ENCODE assay signal across 8 mouse cellular contexts in the genomic region with DNA sequence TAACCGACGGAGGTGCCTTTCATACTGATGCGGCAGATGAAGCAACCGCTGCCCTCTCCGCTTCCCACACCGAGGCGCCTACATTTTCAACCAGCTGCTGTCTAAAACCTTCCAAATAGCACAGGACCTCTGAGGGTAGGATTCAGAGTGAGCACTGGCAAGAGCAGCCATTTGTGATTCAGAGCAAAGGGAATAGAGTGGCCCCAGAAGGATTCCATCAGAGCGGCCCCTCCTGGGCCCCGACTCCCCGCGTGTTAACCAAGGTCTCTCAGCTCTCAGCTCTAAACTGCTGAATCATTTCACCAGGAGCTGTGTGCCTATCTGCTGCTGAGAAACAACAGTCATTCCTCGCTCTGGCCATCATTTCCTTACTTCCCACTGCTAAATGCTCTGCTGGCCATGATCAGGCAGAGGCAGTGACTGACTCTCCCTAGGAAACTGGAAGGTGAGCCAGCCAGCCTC.
DNase-seq lines count a peak whose midpoint lies in the region; ATAC-seq and TF ChIP-seq lines count a peak whose summit lies in the region.

No protein-coding gene starts in this region.

- peak; percentile 83 for ATAC-seq in common myeloid progenitor, adult 5-6 weeks (replicated peaks; ENCODE audit: low read depth, poor library complexity, severe bottlenecking)
- peak; percentile 63 for ATAC-seq in granulocyte monocyte progenitor cell, adult 5-6 weeks (replicated peaks; ENCODE audit: poor library complexity, severe bottlenecking)
- no peak for ATAC-seq in limb, embryonic 12.5 days (ENCODE audit: insufficient number of reproducible peaks, insufficient read depth, low FRiP score, low TSS enrichment, low read depth)
- no peak for ATAC-seq in midbrain, postnatal 0 days (ENCODE audit: low FRiP score)
- no peak for ATAC-seq in intestine, embryonic 15.5 days

- peaks cover 14% of the 10 kb centered on the region for H3K4me1 ChIP-seq in limb, embryonic 12.5 days (replicated peaks)
- H3K4me1 ChIP-seq in midbrain, postnatal 0 days (ENCODE audit: insufficient read depth, low read length), result peaks cover 6% of the 10 kb centered on the region; the same call in 1 of the 2 replicates
- H3K4me1 ChIP-seq in intestine, embryonic 15.5 days (replicated peaks), result 0 out of 2 replicates have a peak, but pooled peaks cover 3% of the 10 kb centered on the region

- H3K4me2 ChIP-seq in limb, embryonic 12.5 days, result peak overlapping the region; percentile 29; the same call in 1 of the 2 replicates
- peak overlapping the region; percentile 31 for H3K4me2 ChIP-seq in midbrain, postnatal 0 days (ENCODE audit: low read depth, low read length, poor library complexity, severe bottlenecking)
- H3K4me2 ChIP-seq in intestine, embryonic 15.5 days (replicated peaks), result no peak overlapping the region; the same call in 1 of the 2 replicates

- TF ChIP-seq CTCF in midbrain, postnatal 0 days (IDR thresholded peaks at IDR 0.05), result no peak

- H3K36me3 ChIP-seq in limb, embryonic 12.5 days, result no peaks in the 10 kb centered on the region
- no peaks in the 10 kb centered on the region for H3K36me3 ChIP-seq in midbrain, postnatal 0 days (ENCODE audit: insufficient read depth, low read length)
- no peaks in the 10 kb centered on the region for H3K36me3 ChIP-seq in intestine, embryonic 15.5 days

- no peaks in the 10 kb centered on the region for H3K9me3 ChIP-seq in limb, embryonic 12.5 days
- H3K9me3 ChIP-seq in midbrain, postnatal 0 days (ENCODE audit: low read length), result no peaks in the 10 kb centered on the region
- H3K9me3 ChIP-seq in intestine, embryonic 15.5 days, result no peaks in the 10 kb centered on the region

- H3K4me3 ChIP-seq in limb, embryonic 12.5 days (replicated peaks), result no peak overlapping the region
- H3K4me3 ChIP-seq in midbrain, postnatal 0 days (ENCODE audit: low read depth, low read length), result no peak overlapping the region
- no peak overlapping the region for H3K4me3 ChIP-seq in intestine, embryonic 15.5 days (replicated peaks)

- WGBS in limb, embryonic 12.5 days, result 36% methylated on average over 12 of the region's 12 CpGs
- WGBS in midbrain, postnatal 0 days, result 11% methylated on average over 12 of the region's 12 CpGs
- 45% methylated on average over 12 of the region's 12 CpGs for WGBS in intestine, embryonic 15.5 days

- no peaks in the 10 kb centered on the region for H3K27me3 ChIP-seq in limb, embryonic 12.5 days
- H3K27me3 ChIP-seq in midbrain, postnatal 0 days (ENCODE audit: insufficient read depth, low read length), result no peaks in the 10 kb centered on the region
- H3K27me3 ChIP-seq in intestine, embryonic 15.5 days (replicated peaks), result no peaks in the 10 kb centered on the region

- peak overlapping the region; percentile 19; the same call in 1 of the 2 replicates for H3K9ac ChIP-seq in limb, embryonic 12.5 days (replicated peaks)
- H3K9ac ChIP-seq in midbrain, postnatal 0 days (replicated peaks; ENCODE audit: low read length, poor library complexity, severe bottlenecking), result peak overlapping the region; percentile 5; the same call in 1 of the 2 replicates
- no peak overlapping the region for H3K9ac ChIP-seq in intestine, embryonic 15.5 days

- peak; percentile 9 to 16 for DNase-seq in layer of hippocampus, postnatal 10 days (ENCODE audit: low spot score in 2 of 2)
- no peak for DNase-seq in layer of hippocampus, adult 9-10 months (ENCODE audit: low spot score)
- DNase-seq in midbrain, postnatal 0 days (ENCODE audit: low spot score), result peak; percentile 28
- DNase-seq in thymus, postnatal 25 days, result no peak

- H3K27ac ChIP-seq in limb, embryonic 12.5 days, result peak overlapping the region; percentile 73; the same call in 1 of the 2 replicates
- peak overlapping the region; percentile 34 for H3K27ac ChIP-seq in midbrain, postnatal 0 days (ENCODE audit: low read depth, low read length)
- H3K27ac ChIP-seq in intestine, embryonic 15.5 days, result no peak overlapping the region

Comparison
In these comparisons a context has a peak if more than half of its experiments do, and no peak if none do; other contexts are left out.
1. DNase-seq: peak in layer of hippocampus, postnatal 10 days (2 of 2) and midbrain, postnatal 0 days (single experiment); none in layer of hippocampus, adult 9-10 months (single experiment) and thymus, postnatal 25 days (single experiment).
2. ATAC-seq: peak in common myeloid progenitor, adult 5-6 weeks (single experiment) and granulocyte monocyte progenitor cell, adult 5-6 weeks (single experiment); none in limb, embryonic 12.5 days (single experiment), midbrain, postnatal 0 days (single experiment) and intestine, embryonic 15.5 days (single experiment).